Mouse (Mus musculus) kidney, adult 2 months (tissue): ENCODE results near the gene Thrap3.

Experiments
- CTCF ChIP-seq: fragments of 200-500 bp; conservative IDR thresholded peaks from 2 replicates; pipeline ENCODE4 v1.5.1; 2011; ENCODE audit warnings: low read depth, mild to moderate bottlenecking, control low read depth, low read length, moderate library complexity, mixed read lengths; ENCODE audit not compliant: insufficient read depth, insufficient read length
- POLR2A ChIP-seq: fragments of 200-500 bp; IDR thresholded peaks from one replicate; pipeline ENCODE4 v1.6.1; 2011; ENCODE audit warnings: low read depth, low read length, control low read depth

- TF ChIP-seq CTCF (no peak), POLR2A (no peak)
Observed at GRCm38 (mm10) chr4:126251655-126252254, 49.2 kb upstream of the Thrap3 start.
